Mouse (Mus musculus): ENCODE measurements at regions not wholly inside any gene's neighbourhood (a gene's known extent, or its start where the extent isn't known, plus 50 kb on each side); places are given as distances from the start of the nearest gene placed in this dataset.

DNA sequence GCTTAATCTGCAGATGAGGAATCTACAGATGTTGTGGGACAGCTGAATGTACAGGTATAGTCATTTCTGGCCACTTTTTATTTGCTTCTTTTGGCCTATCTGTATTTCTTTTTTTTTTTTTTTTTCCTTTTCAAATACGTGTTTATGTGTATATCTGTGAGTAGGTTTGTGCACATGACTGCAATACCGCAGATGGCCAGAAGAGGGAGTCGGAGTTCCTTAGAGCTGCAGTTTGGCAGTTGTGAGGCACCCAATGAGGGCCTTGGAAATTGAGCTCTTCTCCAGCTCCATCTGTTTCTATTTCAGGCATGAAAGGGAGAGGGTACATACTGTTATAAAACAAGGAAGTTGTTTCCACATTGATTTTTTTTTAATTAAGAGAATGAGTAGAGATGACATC, 137.2 kb upstream of the Smim23 start:
- no peak for DNase-seq (ENCODE audit: low spot score)
- no peak overlapping the region for H3K27ac ChIP-seq (replicated peaks; ENCODE audit: low read depth, low read length)
- H3K9ac ChIP-seq (ENCODE audit: low read depth, low read length) = no peak overlapping the region
- H3K4me3 ChIP-seq (ENCODE audit: low read depth, low read length) = no peak overlapping the region
- ATAC-seq (ENCODE audit: low read depth) = no peak
- WGBS = 73% methylated on average over 3 of the region's 3 CpGs
- no peaks in the 10 kb centered on the region for H3K36me3 ChIP-seq (ENCODE audit: control insufficient read depth, insufficient read depth, low read length)
- no peaks in the 10 kb centered on the region for H3K4me1 ChIP-seq (ENCODE audit: control insufficient read depth, insufficient read depth, low read length)
- no peaks in the 10 kb centered on the region for H3K27me3 ChIP-seq (replicated peaks; ENCODE audit: control insufficient read depth, insufficient read depth, low read length)
- H3K9me3 ChIP-seq (ENCODE audit: control insufficient read depth, low read length) = 0 out of 2 replicates have a peak, but pooled peaks cover 3% of the 10 kb centered on the region
- H3K4me2 ChIP-seq (ENCODE audit: low read depth, low read length) = no peak overlapping the region

DNA sequence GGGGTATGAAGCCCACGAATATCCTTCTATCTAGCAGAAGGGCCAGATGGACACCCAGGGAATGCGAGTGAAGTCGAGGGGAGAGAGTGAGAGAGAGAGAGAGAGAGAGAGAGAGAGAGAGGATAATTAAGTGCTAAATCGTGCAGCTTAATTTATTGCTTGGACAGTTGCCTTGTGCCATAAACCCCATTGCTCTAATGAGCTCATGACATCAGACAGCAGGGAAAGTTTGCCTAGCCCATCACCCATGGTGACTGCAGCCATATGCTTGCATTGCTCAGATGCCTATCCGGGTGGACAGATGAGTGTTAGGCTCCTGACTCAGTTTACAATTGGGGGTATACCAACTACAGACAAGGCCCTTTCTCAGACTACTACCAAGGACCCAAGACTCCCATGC, 134.6 kb upstream of the Smim23 start:
- Histone ChIP-seq H3K9me3 (ENCODE audit: control insufficient read depth, low read length) (0 out of 2 replicates have a peak, but pooled peaks cover 3% of the 10 kb centered on the region), H3K9ac (ENCODE audit: low read depth, low read length) (no peak overlapping the region), H3K27ac (replicated peaks; ENCODE audit: low read depth, low read length) (no peak overlapping the region), H3K4me1 (ENCODE audit: control insufficient read depth, insufficient read depth, low read length) (no peaks in the 10 kb centered on the region), H3K27me3 (replicated peaks; ENCODE audit: control insufficient read depth, insufficient read depth, low read length) (no peaks in the 10 kb centered on the region), H3K4me2 (ENCODE audit: low read depth, low read length) (no peak overlapping the region), H3K36me3 (ENCODE audit: control insufficient read depth, insufficient read depth, low read length) (no peaks in the 10 kb centered on the region), H3K4me3 (ENCODE audit: low read depth, low read length) (no peak overlapping the region)
- no peak for ATAC-seq (ENCODE audit: low read depth)
- WGBS = 81% methylated on average over 5 of the region's 5 CpGs
- DNase-seq (ENCODE audit: low spot score) = no peak

DNA sequence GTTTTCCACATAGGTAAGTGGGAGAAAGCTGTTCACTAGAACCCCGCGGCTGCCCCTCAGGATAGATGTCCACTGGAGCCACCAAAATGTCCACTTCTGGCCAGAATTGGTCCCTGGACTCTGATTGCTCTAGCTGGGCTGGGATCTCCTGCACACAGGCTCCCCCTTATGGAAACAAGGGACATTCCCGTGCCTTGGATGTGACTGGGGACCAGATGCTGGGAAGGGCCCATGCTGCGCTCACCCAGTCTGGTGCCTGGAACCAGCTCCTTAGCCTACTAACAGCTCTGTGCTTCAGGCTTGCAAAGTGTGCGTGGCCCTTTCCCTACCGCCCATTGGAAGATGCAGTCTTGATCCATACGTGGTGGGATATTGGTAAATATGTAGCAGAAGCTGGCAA, 132.6 kb upstream of the Smim23 start:
- peaks cover 7% of the 10 kb centered on the region for H3K4me1 ChIP-seq (ENCODE audit: control insufficient read depth, insufficient read depth, low read length)
- H3K9me3 ChIP-seq (ENCODE audit: control insufficient read depth, low read length) = 0 out of 2 replicates have a peak, but pooled peaks cover 3% of the 10 kb centered on the region
- WGBS = 29% methylated on average over 7 of the region's 7 CpGs
- no peak overlapping the region for H3K27ac ChIP-seq (replicated peaks; ENCODE audit: low read depth, low read length)
- ATAC-seq (ENCODE audit: low read depth) (peak; percentile 41; the same call in 1 of the 2 replicates), DNase-seq (ENCODE audit: low spot score) (peak; percentile 60)
- H3K36me3 ChIP-seq (ENCODE audit: control insufficient read depth, insufficient read depth, low read length) = no peaks in the 10 kb centered on the region
- no peak overlapping the region for H3K4me3 ChIP-seq (ENCODE audit: low read depth, low read length)
- H3K4me2 ChIP-seq (ENCODE audit: low read depth, low read length) = no peak overlapping the region
- H3K27me3 ChIP-seq (replicated peaks; ENCODE audit: control insufficient read depth, insufficient read depth, low read length) = no peaks in the 10 kb centered on the region
- H3K9ac ChIP-seq (ENCODE audit: low read depth, low read length) = no peak overlapping the region

DNA sequence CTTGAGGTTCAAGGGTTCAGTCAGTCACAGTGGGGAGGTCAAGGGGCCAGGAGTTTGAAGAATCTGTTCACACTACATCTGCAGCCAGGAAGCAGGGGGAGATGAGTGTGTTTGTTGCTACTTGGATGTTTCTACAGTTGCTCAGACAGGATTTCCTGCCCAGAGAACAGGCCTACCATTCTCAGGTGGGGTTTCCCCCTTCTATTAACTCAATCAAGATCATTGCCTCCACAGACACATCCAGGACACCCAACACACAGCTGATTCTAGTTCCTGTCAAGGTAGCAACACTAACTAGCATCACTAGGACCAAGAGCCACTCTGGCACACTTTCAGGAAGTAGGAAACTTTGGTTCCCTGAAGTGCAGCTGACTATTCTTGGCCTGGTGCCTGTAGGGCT, 127.9 kb upstream of the Smim23 start:
- no peak for DNase-seq (ENCODE audit: low spot score)
- H3K4me3 ChIP-seq (ENCODE audit: low read depth, low read length) = no peak overlapping the region

DNA sequence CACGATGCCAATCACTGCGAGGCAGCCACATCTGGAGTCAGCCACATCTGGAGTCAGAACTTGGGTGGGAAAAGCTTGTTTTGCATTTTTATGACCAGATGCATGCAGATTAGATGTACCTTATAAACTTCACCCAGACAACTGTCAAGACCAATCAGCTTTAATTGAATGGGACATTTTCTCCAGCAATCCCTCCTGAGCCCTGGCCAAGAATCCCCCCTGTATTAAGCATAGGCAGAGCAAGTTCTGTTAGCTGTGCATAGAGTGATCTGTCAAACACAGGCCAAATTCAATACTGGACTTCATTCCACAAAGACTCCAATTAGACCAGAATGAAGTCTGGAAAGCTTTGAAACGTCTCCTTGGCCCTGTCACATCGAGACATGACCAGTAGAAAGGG, 123.7 kb upstream of the Smim23 start:
- Histone ChIP-seq H3K9ac (ENCODE audit: low read depth, low read length) (no peak overlapping the region), H3K4me3 (ENCODE audit: low read depth, low read length) (no peak overlapping the region), H3K27ac (replicated peaks; ENCODE audit: low read depth, low read length) (no peak overlapping the region), H3K4me1 (ENCODE audit: control insufficient read depth, insufficient read depth, low read length) (peaks cover 9% of the 10 kb centered on the region), H3K9me3 (ENCODE audit: control insufficient read depth, low read length) (no peaks in the 10 kb centered on the region), H3K4me2 (ENCODE audit: low read depth, low read length) (no peak overlapping the region), H3K27me3 (replicated peaks; ENCODE audit: control insufficient read depth, insufficient read depth, low read length) (no peaks in the 10 kb centered on the region), H3K36me3 (ENCODE audit: control insufficient read depth, insufficient read depth, low read length) (no peaks in the 10 kb centered on the region)
- peak; percentile 65; the same call in 1 of the 2 replicates for ATAC-seq (ENCODE audit: low read depth)
- 47% methylated on average over 4 of the region's 4 CpGs for WGBS
- peak; percentile 48 for DNase-seq (ENCODE audit: low spot score)

More for the DNA sequence above, 127.9 kb upstream of the Smim23 start:
- Histone ChIP-seq H3K9me3 (ENCODE audit: control insufficient read depth, low read length) (no peaks in the 10 kb centered on the region), H3K4me2 (ENCODE audit: low read depth, low read length) (no peak overlapping the region), H3K4me1 (ENCODE audit: control insufficient read depth, insufficient read depth, low read length) (peaks cover 9% of the 10 kb centered on the region), H3K9ac (ENCODE audit: low read depth, low read length) (no peak overlapping the region), H3K27me3 (replicated peaks; ENCODE audit: control insufficient read depth, insufficient read depth, low read length) (no peaks in the 10 kb centered on the region), H3K36me3 (ENCODE audit: control insufficient read depth, insufficient read depth, low read length) (no peaks in the 10 kb centered on the region), H3K27ac (replicated peaks; ENCODE audit: low read depth, low read length) (no peak overlapping the region)
- no peak for ATAC-seq (ENCODE audit: low read depth)

DNA sequence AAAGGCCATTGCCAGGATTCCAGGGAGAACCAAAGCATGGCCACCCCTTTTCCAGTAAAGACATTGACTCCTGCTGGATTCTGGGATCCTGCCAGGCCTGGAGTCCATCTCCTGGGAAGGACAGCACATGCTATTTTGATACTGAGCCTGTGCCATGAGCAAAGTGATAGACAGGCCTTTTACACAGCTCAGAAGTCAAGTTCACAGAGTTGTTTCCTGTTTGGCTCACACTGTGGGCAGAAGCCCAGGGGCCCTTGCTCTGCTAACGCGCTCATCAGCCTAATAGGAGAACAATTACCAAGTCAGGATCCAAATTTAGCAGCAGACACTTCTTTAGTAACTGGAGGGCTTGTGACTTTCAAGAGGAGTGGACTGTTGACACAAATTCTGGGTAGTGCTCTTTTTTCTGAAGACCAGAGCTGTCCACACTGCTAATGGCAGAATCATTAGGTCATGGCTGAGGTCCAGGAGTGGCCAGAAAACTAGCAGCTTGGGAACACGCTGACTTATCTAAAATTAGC, 122.1 kb upstream of the Smim23 start:
- Histone ChIP-seq H3K9me3 (ENCODE audit: control insufficient read depth, low read length) (no peaks in the 10 kb centered on the region), H3K4me1 (ENCODE audit: control insufficient read depth, insufficient read depth, low read length) (peaks cover 2% of the 10 kb centered on the region; the same call in 1 of the 2 replicates), H3K4me3 (ENCODE audit: low read depth, low read length) (no peak overlapping the region), H3K36me3 (ENCODE audit: control insufficient read depth, insufficient read depth, low read length) (no peaks in the 10 kb centered on the region), H3K27ac (replicated peaks; ENCODE audit: low read depth, low read length) (no peak overlapping the region), H3K9ac (ENCODE audit: low read depth, low read length) (no peak overlapping the region), H3K27me3 (replicated peaks; ENCODE audit: control insufficient read depth, insufficient read depth, low read length) (no peaks in the 10 kb centered on the region), H3K4me2 (ENCODE audit: low read depth, low read length) (no peak overlapping the region)
- no peak for ATAC-seq (ENCODE audit: low read depth)
- whole genome bisulfite sequencing = 59% methylated on average over 3 of the region's 3 CpGs
- DNase-seq (ENCODE audit: low spot score) = no peak

DNA sequence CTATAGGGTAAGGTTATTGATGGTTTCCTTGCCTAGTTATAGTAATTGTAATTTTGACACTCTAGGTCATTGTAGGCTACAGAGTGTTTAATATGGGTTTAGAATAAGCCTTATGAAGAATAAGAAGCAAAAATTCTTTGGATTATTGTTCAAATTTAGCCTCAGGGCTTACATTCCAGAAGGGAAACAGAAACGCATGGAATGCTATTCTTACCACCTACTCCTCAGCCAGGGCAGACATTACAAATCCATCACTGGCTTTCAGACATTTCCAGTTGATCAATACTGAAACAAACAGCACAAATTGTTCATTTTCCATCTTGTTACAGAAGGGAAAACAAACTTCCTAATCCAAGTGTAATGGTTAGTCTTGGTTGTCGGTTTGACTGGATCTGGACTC, 120.7 kb upstream of the Smim23 start:
- Histone ChIP-seq H3K9ac (ENCODE audit: low read depth, low read length) (no peak overlapping the region), H3K27me3 (replicated peaks; ENCODE audit: control insufficient read depth, insufficient read depth, low read length) (no peaks in the 10 kb centered on the region), H3K36me3 (ENCODE audit: control insufficient read depth, insufficient read depth, low read length) (no peaks in the 10 kb centered on the region), H3K9me3 (ENCODE audit: control insufficient read depth, low read length) (no peaks in the 10 kb centered on the region), H3K4me2 (ENCODE audit: low read depth, low read length) (no peak overlapping the region), H3K4me1 (ENCODE audit: control insufficient read depth, insufficient read depth, low read length) (peaks cover 2% of the 10 kb centered on the region; the same call in 1 of the 2 replicates), H3K27ac (replicated peaks; ENCODE audit: low read depth, low read length) (no peak overlapping the region), H3K4me3 (ENCODE audit: low read depth, low read length) (no peak overlapping the region)
- 57% methylated on average over 2 of the region's 2 CpGs for WGBS
- ATAC-seq (ENCODE audit: low read depth) = no peak
- DNase-seq (ENCODE audit: low spot score) = no peak

DNA sequence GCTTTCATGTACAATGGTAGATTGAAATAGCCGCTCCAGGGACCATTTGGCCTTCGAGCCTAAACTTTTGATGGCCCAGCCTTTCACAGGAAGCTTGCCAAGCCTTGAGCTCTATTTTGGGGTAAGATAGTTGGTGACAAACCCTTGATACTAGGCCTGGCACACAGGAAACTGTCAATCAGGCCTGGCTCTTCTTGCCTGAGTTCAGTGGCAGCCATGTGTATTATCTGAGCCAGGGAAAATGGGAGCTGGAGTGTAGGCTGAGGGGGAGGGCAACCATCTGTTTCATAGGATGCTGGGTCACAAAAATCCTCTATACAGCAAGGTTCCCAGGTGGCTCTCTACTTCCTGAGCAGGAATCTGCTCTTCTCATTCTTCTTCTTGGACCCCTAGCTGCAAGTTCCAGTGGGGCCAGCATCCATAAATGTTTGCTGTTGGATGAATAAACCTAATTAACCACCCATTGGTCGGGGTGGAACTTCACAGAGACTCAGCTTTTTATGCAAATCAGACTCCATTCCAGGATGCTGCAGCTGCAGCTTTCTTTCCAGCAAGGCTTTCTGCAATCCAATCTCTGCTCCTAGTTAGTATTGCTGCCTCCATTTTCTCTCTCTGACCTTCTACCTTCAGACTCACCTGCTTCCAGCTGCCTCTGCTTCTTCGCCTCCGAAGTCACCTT, 117.1 kb upstream of the Smim23 start:
- Histone ChIP-seq H3K27me3 (replicated peaks; ENCODE audit: control insufficient read depth, insufficient read depth, low read length) (no peaks in the 10 kb centered on the region), H3K4me3 (ENCODE audit: low read depth, low read length) (no peak overlapping the region), H3K4me2 (ENCODE audit: low read depth, low read length) (no peak overlapping the region), H3K36me3 (ENCODE audit: control insufficient read depth, insufficient read depth, low read length) (no peaks in the 10 kb centered on the region), H3K4me1 (ENCODE audit: control insufficient read depth, insufficient read depth, low read length) (no peaks in the 10 kb centered on the region), H3K27ac (replicated peaks; ENCODE audit: low read depth, low read length) (no peak overlapping the region), H3K9me3 (ENCODE audit: control insufficient read depth, low read length) (no peaks in the 10 kb centered on the region), H3K9ac (ENCODE audit: low read depth, low read length) (no peak overlapping the region)
- DNase-seq (ENCODE audit: low spot score) = no peak
- 72% methylated on average over 5 of the region's 5 CpGs for WGBS
- no peak for ATAC-seq (ENCODE audit: low read depth)

DNA sequence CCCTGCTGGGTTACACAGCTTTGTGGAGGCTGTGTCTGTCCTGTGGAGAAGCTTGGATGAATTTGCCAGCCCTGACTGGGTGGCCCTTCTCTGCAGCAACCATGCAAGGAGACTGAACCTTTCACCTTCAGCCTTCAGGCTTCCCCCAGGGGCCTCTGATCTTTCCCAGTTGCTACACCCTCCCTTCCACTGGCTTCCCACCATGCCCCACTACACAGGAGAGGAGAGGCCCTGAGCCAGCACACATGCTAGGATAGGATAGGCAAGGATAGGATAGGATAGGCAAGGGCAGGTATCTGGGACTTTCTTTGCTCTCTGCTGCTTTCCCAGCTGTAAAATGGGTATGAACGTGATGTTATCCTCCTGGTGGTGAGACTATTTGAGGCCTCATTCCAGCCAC, 114.7 kb upstream of the Smim23 start:
- 75% methylated on average over 1 of the region's 1 CpGs for WGBS
- H3K9me3 ChIP-seq (ENCODE audit: control insufficient read depth, low read length) = no peaks in the 10 kb centered on the region
- H3K27me3 ChIP-seq (replicated peaks; ENCODE audit: control insufficient read depth, insufficient read depth, low read length) = peaks cover 3% of the 10 kb centered on the region; the same call in 1 of the 2 replicates
- DNase-seq (ENCODE audit: low spot score) (no peak), ATAC-seq (ENCODE audit: low read depth) (no peak)
- H3K27ac ChIP-seq (replicated peaks; ENCODE audit: low read depth, low read length) = no peak overlapping the region
- H3K4me3 ChIP-seq (ENCODE audit: low read depth, low read length) = no peak overlapping the region
- no peak overlapping the region for H3K4me2 ChIP-seq (ENCODE audit: low read depth, low read length)
- H3K9ac ChIP-seq (ENCODE audit: low read depth, low read length) = no peak overlapping the region
- H3K4me1 ChIP-seq (ENCODE audit: control insufficient read depth, insufficient read depth, low read length) = no peaks in the 10 kb centered on the region
- no peaks in the 10 kb centered on the region for H3K36me3 ChIP-seq (ENCODE audit: control insufficient read depth, insufficient read depth, low read length)
